In the genomic region with DNA sequence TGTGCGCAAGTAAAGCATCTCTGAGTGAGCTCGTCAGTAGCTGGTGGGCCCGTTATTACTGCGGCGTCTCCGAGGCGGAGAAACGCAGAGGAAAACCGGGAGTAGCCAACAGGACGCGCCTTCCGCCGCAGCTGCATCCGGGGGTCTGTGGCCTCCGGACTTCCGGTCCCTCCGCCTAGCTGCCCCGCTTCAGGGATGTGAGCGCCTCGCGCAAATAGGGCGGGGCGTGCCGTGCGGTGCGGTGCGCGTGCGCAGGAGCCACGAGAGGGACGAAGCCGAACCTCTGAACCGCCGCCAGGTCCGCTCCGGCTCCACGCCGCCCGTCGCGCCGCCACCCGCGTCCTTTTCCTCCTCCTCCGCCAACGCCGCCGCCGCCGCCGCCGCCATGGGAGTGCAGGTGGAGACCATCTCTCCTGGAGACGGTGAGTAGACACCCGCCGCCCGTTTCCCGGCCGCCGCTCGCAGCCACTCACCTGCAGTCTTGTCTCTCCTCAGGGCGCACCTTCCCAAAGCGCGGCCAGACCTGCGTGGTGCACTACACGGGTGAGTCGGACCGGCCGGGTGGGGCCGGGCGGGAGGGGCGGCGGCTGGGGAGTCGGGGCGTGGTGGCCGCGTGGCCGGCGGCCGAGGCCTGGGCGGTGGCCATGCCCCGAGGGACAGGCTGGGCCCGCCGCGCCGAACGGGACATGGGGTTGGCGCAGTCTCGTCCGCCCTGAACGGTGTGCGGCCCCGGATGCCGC, we compare ENCODE assay signal across 8 mouse cellular contexts. TPM values are rescaled to one million over a fixed set of nuclear protein-coding genes. Genes with fewer than 3 reads are reported as not detected.
DNase-seq lines count a peak whose midpoint lies in the region; ATAC-seq and TF ChIP-seq lines count a peak whose summit lies in the region.

A gene (plus strand): TSS at position 161 of the 740 bp plus-strand sequence.

- H3K9ac ChIP-seq in heart, embryonic 13.5 days: peak within 1 kb of the TSS; percentile 97
- H3K9ac ChIP-seq in liver, embryonic 12.5 days: peak within 1 kb of the TSS; percentile 86
- peak within 1 kb of the TSS; percentile 89 for H3K9ac ChIP-seq in stomach, embryonic 15.5 days

- peak within 1 kb of the TSS; percentile 81 for H3K4me3 ChIP-seq in bone marrow macrophage, adult 2 months (ENCODE audit: insufficient read depth, low read length)
- peak within 1 kb of the TSS; percentile 98 for H3K4me3 ChIP-seq in embryonic fibroblast, embryonic 13.5 days (ENCODE audit: insufficient read depth, low read length)
- peak within 1 kb of the TSS; percentile 92 for H3K4me3 ChIP-seq in heart, embryonic 13.5 days
- peak within 1 kb of the TSS; percentile 80 for H3K4me3 ChIP-seq in liver, embryonic 12.5 days
- H3K4me3 ChIP-seq in stomach, embryonic 15.5 days (replicated peaks): peak within 1 kb of the TSS; percentile 75

- ATAC-seq in heart, embryonic 13.5 days (ENCODE audit: extremely low read depth, insufficient number of reproducible peaks, low FRiP score, low TSS enrichment): peak; percentile 86
- peak; percentile 95 for ATAC-seq in liver, embryonic 12.5 days
- ATAC-seq in stomach, embryonic 15.5 days (ENCODE audit: insufficient read depth, low FRiP score, low read depth): peak; percentile 96

- H3K36me3 ChIP-seq in heart, embryonic 13.5 days: peaks cover 36% of the 10 kb centered on the region
- peaks cover 32% of the 10 kb centered on the region for H3K36me3 ChIP-seq in liver, embryonic 12.5 days
- H3K36me3 ChIP-seq in stomach, embryonic 15.5 days: peaks cover 13% of the 10 kb centered on the region; the same call in 1 of the 2 replicates

- H3K4me1 ChIP-seq in bone marrow macrophage, adult 2 months (ENCODE audit: control insufficient read depth, insufficient read depth, low read length): peaks cover 37% of the 10 kb centered on the region
- H3K4me1 ChIP-seq in embryonic fibroblast, embryonic 13.5 days (ENCODE audit: control insufficient read depth, insufficient read depth, low read length): peaks cover 8% of the 10 kb centered on the region; the same call in 1 of the 2 replicates
- H3K4me1 ChIP-seq in heart, embryonic 13.5 days: peaks cover 50% of the 10 kb centered on the region
- peaks cover 42% of the 10 kb centered on the region for H3K4me1 ChIP-seq in liver, embryonic 12.5 days
- peaks cover 24% of the 10 kb centered on the region for H3K4me1 ChIP-seq in stomach, embryonic 15.5 days

- H3K9me3 ChIP-seq in heart, embryonic 13.5 days: no peaks in the 10 kb centered on the region
- H3K9me3 ChIP-seq in liver, embryonic 12.5 days (replicated peaks): no peaks in the 10 kb centered on the region
- no peaks in the 10 kb centered on the region for H3K9me3 ChIP-seq in stomach, embryonic 15.5 days

- H3K4me2 ChIP-seq in heart, embryonic 13.5 days: peak within 1 kb of the TSS; percentile 88
- peak within 1 kb of the TSS; percentile 96 for H3K4me2 ChIP-seq in liver, embryonic 12.5 days
- peak within 1 kb of the TSS; percentile 65 for H3K4me2 ChIP-seq in stomach, embryonic 15.5 days

- no peak for TF ChIP-seq POLR2A in bone marrow macrophage, adult 2 months (IDR thresholded peaks at IDR 0.05; ENCODE audit: borderline replicate concordance, low read depth, low read length)
- peak; percentile 95 for TF ChIP-seq POLR2A in embryonic fibroblast, embryonic 13.5 days (IDR thresholded peaks at IDR 0.05; ENCODE audit: low read depth, low read length)

- WGBS in heart, embryonic 13.5 days: under 1% methylated on average over 68 of the region's 93 CpGs
- under 1% methylated on average over 56 of the region's 93 CpGs for WGBS in liver, embryonic 12.5 days (ENCODE audit: insufficient replicate concordance)
- under 1% methylated on average over 85 of the region's 93 CpGs for WGBS in stomach, embryonic 15.5 days

- H3K27ac ChIP-seq in bone marrow macrophage, adult 2 months (ENCODE audit: insufficient read depth, low read depth, low read length): peak within 1 kb of the TSS; percentile 65
- peak within 1 kb of the TSS; percentile 94 for H3K27ac ChIP-seq in embryonic fibroblast, embryonic 13.5 days (ENCODE audit: insufficient read depth, low read length)
- H3K27ac ChIP-seq in heart, embryonic 13.5 days (replicated peaks): peak within 1 kb of the TSS; percentile 95
- H3K27ac ChIP-seq in liver, embryonic 12.5 days: peak within 1 kb of the TSS; percentile 86
- H3K27ac ChIP-seq in stomach, embryonic 15.5 days: peak within 1 kb of the TSS; percentile 95

- H3K27me3 ChIP-seq in heart, embryonic 13.5 days (replicated peaks): no peaks in the 10 kb centered on the region
- no peaks in the 10 kb centered on the region for H3K27me3 ChIP-seq in liver, embryonic 12.5 days (replicated peaks)
- H3K27me3 ChIP-seq in stomach, embryonic 15.5 days (replicated peaks): no peaks in the 10 kb centered on the region

- DNase-seq in A20 (ENCODE audit: low read depth, low spot score): peak; percentile 95
- DNase-seq in kidney, postnatal 10 days: peak; percentile 99
- peak; percentile 88 to 92 for DNase-seq in natural killer cell, adult 2 months (ENCODE audit: low spot score in 2 of 2)

- TF ChIP-seq CTCF in bone marrow macrophage, adult 2 months (IDR thresholded peaks at IDR 0.05; ENCODE audit: low read depth, low read length): no peak
- TF ChIP-seq CTCF in embryonic fibroblast, embryonic 13.5 days (IDR thresholded peaks at IDR 0.05; ENCODE audit: borderline replicate concordance, insufficient read depth, low read length): no peak

RNA-seq across cellular contexts. Expression of the gene that starts here (rescaled TPM):
- polyA plus RNA-seq in bone marrow macrophage, adult 2 months (2012; ENCODE audit: insufficient read depth, insufficient read length, missing spikeins): 184 and 197 TPM in 2 replicates
- 543 and 620 TPM in 2 replicates for polyA plus RNA-seq in embryonic fibroblast, embryonic 13.5 days (2011; ENCODE audit: insufficient read length, low read depth, missing spikeins)
- polyA plus RNA-seq in heart, embryonic 13.5 days (2015; fragmentation: Nextera tagmentation; extraction: Ambion mirVana): 657 and 732 TPM in 2 replicates
- 233 and 244 TPM in 2 replicates for polyA plus RNA-seq in liver, embryonic 12.5 days (2016; fragmentation: Nextera tagmentation; extraction: Ambion mirVana)
- polyA plus RNA-seq in stomach, embryonic 15.5 days (2015; fragmentation: Nextera tagmentation; extraction: Ambion mirVana): 586 and 594 TPM in 2 replicates

Comparison
In these comparisons a context has a peak if more than half of its experiments do, and no peak if none do; other contexts are left out.
1. Peak in every context shown above with its lines: DNase-seq, ATAC-seq, H3K4me3 ChIP-seq and H3K27ac ChIP-seq.